In genomic region chr8:120497503-120497946, GRCm38 (mm10) we compare ENCODE assay signal across 9 mouse cellular contexts.
DNase-seq lines count a peak whose midpoint lies in the region; ATAC-seq lines count a peak whose summit lies in the region.
"Had no signal": no experiment of that assay in that cellular context is flagged by ENCODE, and none has a peak within 500 bp of the region (broad histone marks: within the 10 kb centered on the region; RNA-seq: fewer than 3 reads in every experiment).

No protein-coding gene starts in this region.

- H3K4me3 ChIP-seq in heart, embryonic 16.5 days (ENCODE audit: low read length): no peak overlapping the region
- H3K4me3 ChIP-seq in embryonic facial prominence, embryonic 12.5 days: no peak overlapping the region
- H3K4me3 ChIP-seq in liver, embryonic 12.5 days: peak overlapping the region; percentile 55
- H3K4me3 ChIP-seq: embryonic facial prominence, embryonic 15.5 days had no signal

- peak overlapping the region; percentile 92 for H3K27ac ChIP-seq in heart, embryonic 16.5 days (ENCODE audit: low read length)
- H3K27ac ChIP-seq in embryonic facial prominence, embryonic 12.5 days: no peak overlapping the region
- peak overlapping the region; percentile 100 for H3K27ac ChIP-seq in liver, embryonic 12.5 days
- H3K27ac ChIP-seq: embryonic facial prominence, embryonic 15.5 days had no signal

- no peaks in the 10 kb centered on the region for H3K36me3 ChIP-seq in heart, embryonic 16.5 days (ENCODE audit: control insufficient read depth, insufficient read depth)
- no peaks in the 10 kb centered on the region for H3K36me3 ChIP-seq in embryonic facial prominence, embryonic 12.5 days
- H3K36me3 ChIP-seq in liver, embryonic 12.5 days: peaks cover 26% of the 10 kb centered on the region
- H3K36me3 ChIP-seq in splenic B cell, adult 2 months (ENCODE audit: control insufficient read depth, insufficient read depth, low read length, poor library complexity, severe bottlenecking): no peaks in the 10 kb centered on the region
- H3K36me3 ChIP-seq: embryonic facial prominence, embryonic 15.5 days had no signal

- no peaks in the 10 kb centered on the region for H3K9me3 ChIP-seq in heart, embryonic 16.5 days (replicated peaks; ENCODE audit: control insufficient read depth, low read length)
- H3K9me3 ChIP-seq in embryonic facial prominence, embryonic 12.5 days: no peaks in the 10 kb centered on the region
- H3K9me3 ChIP-seq in liver, embryonic 12.5 days (replicated peaks): no peaks in the 10 kb centered on the region
- H3K9me3 ChIP-seq: embryonic facial prominence, embryonic 15.5 days had no signal

- WGBS in heart, embryonic 16.5 days: 40% methylated on average over 11 of the region's 11 CpGs
- 17% methylated on average over 11 of the region's 11 CpGs for WGBS in embryonic facial prominence, embryonic 12.5 days
- 11% methylated on average over 11 of the region's 11 CpGs for WGBS in liver, embryonic 12.5 days (ENCODE audit: insufficient replicate concordance)

- ATAC-seq in heart, embryonic 16.5 days (replicated peaks; ENCODE audit: extremely low read depth, insufficient read depth, low FRiP score): 0 out of 2 replicates have a peak, but pooled peaks have one; percentile 25
- no peak for ATAC-seq in embryonic facial prominence, embryonic 12.5 days (ENCODE audit: insufficient number of reproducible peaks, insufficient read depth, low FRiP score, low TSS enrichment)
- no peak for ATAC-seq in liver, embryonic 12.5 days

- H3K4me1 ChIP-seq in heart, embryonic 16.5 days (ENCODE audit: control insufficient read depth, insufficient read depth, low read length): peaks cover 74% of the 10 kb centered on the region
- peaks cover 66% of the 10 kb centered on the region for H3K4me1 ChIP-seq in embryonic facial prominence, embryonic 12.5 days
- peaks cover 100% of the 10 kb centered on the region for H3K4me1 ChIP-seq in liver, embryonic 12.5 days

- peak overlapping the region; percentile 61 for H3K9ac ChIP-seq in heart, embryonic 16.5 days (ENCODE audit: low read length)
- H3K9ac ChIP-seq in embryonic facial prominence, embryonic 12.5 days: no peak overlapping the region
- peak overlapping the region; percentile 66 for H3K9ac ChIP-seq in liver, embryonic 12.5 days
- H3K9ac ChIP-seq: embryonic facial prominence, embryonic 15.5 days had no signal

- no peak for DNase-seq in heart, postnatal 4 days
- peak; percentile 15 for DNase-seq in splenic B cell, adult 2 months (ENCODE audit: low read depth, low spot score)
- DNase-seq in layer of hippocampus, adult 11-12 months (ENCODE audit: low spot score): no peak
- no peak for DNase-seq in spleen, postnatal 14 days (ENCODE audit: low spot score in 2 of 2)
- no peak for DNase-seq in yolk sac, embryonic 10.5 days (ENCODE audit: low spot score)

- no peaks in the 10 kb centered on the region for H3K27me3 ChIP-seq in heart, embryonic 16.5 days (ENCODE audit: control insufficient read depth, insufficient read depth, low read length)
- H3K27me3 ChIP-seq in embryonic facial prominence, embryonic 12.5 days: no peaks in the 10 kb centered on the region
- H3K27me3 ChIP-seq in liver, embryonic 12.5 days (replicated peaks): no peaks in the 10 kb centered on the region
- no peaks in the 10 kb centered on the region for H3K27me3 ChIP-seq in splenic B cell, adult 2 months (ENCODE audit: control insufficient read depth, insufficient read depth, low read length, poor library complexity, severe bottlenecking)
- H3K27me3 ChIP-seq: embryonic facial prominence, embryonic 15.5 days had no signal

- no peak overlapping the region for H3K4me2 ChIP-seq in heart, embryonic 16.5 days (ENCODE audit: low read depth, low read length)
- H3K4me2 ChIP-seq in embryonic facial prominence, embryonic 12.5 days (replicated peaks): 0 out of 2 replicates have a peak overlapping the region, but pooled peaks have one; percentile 5
- peak overlapping the region; percentile 85 for H3K4me2 ChIP-seq in liver, embryonic 12.5 days
- H3K4me2 ChIP-seq: embryonic facial prominence, embryonic 15.5 days had no signal
